Mouse (Mus musculus): ENCODE measurements around the gene Slx1b.

The Slx1b gene

GRCm38 (mm10) chr7:126676207-126676606 is 19.4 kb downstream of the Slx1b start, which contains the start of gene Sult1a1:
Sult1a1 (minus strand) TSS chr7:126676432.
- DNase-seq = peak; percentile 77

- DNase-seq = no peak
Observed at GRCm38 (mm10) chr7:126675104-126675503, 20.5 kb downstream of the Slx1b start.

GRCm38 (mm10) chr7:126672111-126672510 is 23.5 kb downstream of the Slx1b start:
- no peak for DNase-seq

- peak; percentile 34 for DNase-seq
Observed at GRCm38 (mm10) chr7:126670152-126670551, 25.4 kb downstream of the Slx1b start.

- DNase-seq = no peak
Observed at GRCm38 (mm10) chr7:126668452-126668851, 27.1 kb downstream of the Slx1b start.

GRCm38 (mm10) chr7:126667495-126668090 is 28.0 kb downstream of the Slx1b start:
- DNase-seq = no peak

GRCm38 (mm10) chr7:126665269-126665668 is 30.3 kb downstream of the Slx1b start:
- peak; percentile 40 for DNase-seq

- no peak for DNase-seq
Observed at GRCm38 (mm10) chr7:126663646-126664045, 31.9 kb downstream of the Slx1b start.

- DNase-seq = no peak
Observed at GRCm38 (mm10) chr7:126659771-126660170, 35.8 kb downstream of the Slx1b start.

GRCm38 (mm10) chr7:126657522-126657921 is 38.1 kb downstream of the Slx1b start:
- no peak for DNase-seq

- no peak for DNase-seq
Observed at GRCm38 (mm10) chr7:126655695-126656094, 39.9 kb downstream of the Slx1b start.

GRCm38 (mm10) chr7:126653991-126654390 is 41.6 kb downstream of the Slx1b start:
- DNase-seq = no peak

GRCm38 (mm10) chr7:126650852-126651251 is 44.7 kb downstream of the Slx1b start:
- DNase-seq = no peak

- peak; percentile 96 for DNase-seq
Observed at GRCm38 (mm10) chr7:126649231-126650051, 46.1 kb downstream of the Slx1b start, which contains the start of gene Sgf29. Sgf29 (plus strand) TSS chr7:126649309.

GRCm38 (mm10) chr7:126648486-126648885 is 47.1 kb downstream of the Slx1b start:
- no peak for DNase-seq

- no peak for DNase-seq
Observed at GRCm38 (mm10) chr7:126645708-126646107, 49.9 kb downstream of the Slx1b start.

- DNase-seq = no peak
Observed at GRCm38 (mm10) chr7:126644914-126645313, 50.7 kb downstream of the Slx1b start.

GRCm38 (mm10) chr7:126644345-126644744 is 51.2 kb downstream of the Slx1b start:
- no peak for DNase-seq

- DNase-seq = peak; percentile 65
Observed at GRCm38 (mm10) chr7:126643244-126643617, 52.4 kb downstream of the Slx1b start.

- no peak for DNase-seq
Observed at GRCm38 (mm10) chr7:126642545-126643243, 52.9 kb downstream of the Slx1b start.

Measured in lung, postnatal 14 days (tissue).